Mouse (Mus musculus) heart, adult 2 months (tissue): ENCODE measurements around the gene Fam126b. TPM values are rescaled to one million over a fixed set of nuclear protein-coding genes. Genes with fewer than 3 reads are reported as not detected.
A peak's percentile ranks its signal among the peaks of the same experiment; 100 is the strongest.
"Not testable (repeated sequence)": the region's sequence is repeated elsewhere in the genome, so short reads cannot be mapped to it uniquely, and the experiment has no call there.

Experiments
- DNase-seq, 2 experiments: peaks; one replicate each; pipeline ENCODE4 v3.0.0; 2021
- H3K27ac ChIP-seq: fragments of 200-600 bp; 2 replicates; pipeline ENCODE4 v1.8.1; 2022
- H3K27me3 ChIP-seq: fragments of 200-500 bp; 2 replicates; pipeline ENCODE4 v1.6.1; 2012; ENCODE audit warnings: mild to moderate bottlenecking, low read length, inconsistent platforms, mixed read lengths; ENCODE audit not compliant: control insufficient read depth, insufficient read depth
- H3K36me3 ChIP-seq: fragments of 200-500 bp; 2 replicates; pipeline ENCODE4 v1.6.1; 2012; ENCODE audit warnings: low read length, inconsistent platforms; ENCODE audit not compliant: control insufficient read depth, insufficient read depth
- H3K4me1 ChIP-seq: fragments of 200-500 bp; 2 replicates; pipeline ENCODE4 v1.6.1; 2011; ENCODE audit warnings: low read length; ENCODE audit not compliant: control insufficient read depth, insufficient read depth
- H3K4me3 ChIP-seq: fragments of 200-600 bp; 2 replicates; pipeline ENCODE4 v1.8.1; 2022
- H3K79me2 ChIP-seq: fragments of 200-500 bp; replicated peaks from 2 replicates; pipeline ENCODE4 v1.6.1; 2012; ENCODE audit warnings: mild to moderate bottlenecking, inconsistent platforms, low read length, moderate library complexity, mixed read lengths; ENCODE audit not compliant: control insufficient read depth, insufficient read depth
- H3K9ac ChIP-seq: fragments of 200-500 bp; 2 replicates; pipeline ENCODE4 v1.6.1; 2012; ENCODE audit warnings: low read depth, mild to moderate bottlenecking, control low read depth, inconsistent platforms, low read length, mixed read lengths
- CTCF ChIP-seq: fragments of 200-600 bp; IDR thresholded peaks from 2 replicates; pipeline ENCODE4 v1.8.1; 2022; ENCODE audit warnings: antibody characterized with exemption, mild to moderate bottlenecking, moderate library complexity
- EP300 ChIP-seq: fragments of 200-500 bp; IDR thresholded peaks from 2 replicates; pipeline ENCODE4 v1.6.1; 2011; ENCODE audit warnings: low read depth, low read length, control low read depth; ENCODE audit not compliant: insufficient read depth
- POLR2A ChIP-seq: fragments of 200-500 bp; IDR thresholded peaks from 2 replicates; pipeline ENCODE4 v1.6.1; 2011; ENCODE audit warnings: mild to moderate bottlenecking, low read depth, low read length, control low read depth; ENCODE audit not compliant: insufficient read depth
- WGBS: fragments of 180-500 bp; shearing (Covaris S2); methylation state at CpG from one replicate; pipeline ENCODE4 v1.1.7; 2018; 5-methylcytosine and 5-hydroxymethylcytosine counted together
- intact Hi-C: fragments of 180-260 bp; cut with DNase I; formaldehyde crosslinking; loops from one replicate; pipeline ENCODE4 v1.15.1; 2025
- polyA plus RNA-seq: library from polyadenylated mRNA; depleted of rRNA; stranded (reverse); fragments of >200 nt; gene quantifications from 2 replicates; pipeline ENCODE4 v1.2.3, GENCODE M21; 2012
- total RNA-seq, 2 experiments: library from RNA; stranded (reverse); gene quantifications; 2 replicates each; pipeline ENCODE4 v1.2.3; 2021

The Fam126b gene
- total and polyA plus RNA-seq, 3 experiments = 1.4 to 16.8 (median 15.5) TPM

GRCm38 (mm10) chr1:58610611-58611010, 24.5 kb upstream of the Fam126b start:
- TF ChIP-seq POLR2A (no peak), EP300 (no peak), CTCF (no peak)
- Histone ChIP-seq H3K9ac (no peak overlapping the region), H3K27me3 (no peaks in the 10 kb centered on the region), H3K79me2 (no peaks in the 10 kb centered on the region), H3K4me3 (no peak overlapping the region), H3K27ac (no peak overlapping the region), H3K36me3 (no peaks in the 10 kb centered on the region; the same call in 1 of the 2 replicates), H3K4me1 (no peaks in the 10 kb centered on the region)
- no peak for DNase-seq
- intact Hi-C loops = no loop called here
- 22% methylated on average over 1 of the region's 1 CpGs for WGBS

GRCm38 (mm10) chr1:58610166-58610565, 24.0 kb upstream of the Fam126b start:
- TF ChIP-seq EP300 = no peak
- TF ChIP-seq POLR2A = no peak
- TF ChIP-seq CTCF = no peak
- Histone ChIP-seq H3K27ac (no peak overlapping the region), H3K4me1 (no peaks in the 10 kb centered on the region), H3K9ac (no peak overlapping the region), H3K36me3 (no peaks in the 10 kb centered on the region; the same call in 1 of the 2 replicates), H3K27me3 (no peaks in the 10 kb centered on the region), H3K4me3 (no peak overlapping the region), H3K79me2 (no peaks in the 10 kb centered on the region)
- DNase-seq = no peak
- 78% methylated on average over 1 of the region's 1 CpGs for WGBS
- intact Hi-C loops = no loop called here

GRCm38 (mm10) chr1:58609591-58609990, 23.5 kb upstream of the Fam126b start:
- H3K4me3 ChIP-seq, H3K36me3 ChIP-seq, H3K9ac ChIP-seq, H3K79me2 ChIP-seq, intact Hi-C loops, H3K27me3 ChIP-seq, DNase-seq, H3K4me1 ChIP-seq, H3K27ac ChIP-seq: not testable (repeated sequence)
- 89% methylated on average over 5 of the region's 5 CpGs for WGBS

- intact Hi-C loops = no loop called here
- H3K27ac ChIP-seq = no peak overlapping the region
- H3K27me3 ChIP-seq = no peaks in the 10 kb centered on the region
- no peak overlapping the region for H3K9ac ChIP-seq
- H3K4me3 ChIP-seq = no peak overlapping the region
- no peaks in the 10 kb centered on the region for H3K79me2 ChIP-seq
- TF ChIP-seq EP300 = no peak
- TF ChIP-seq CTCF = no peak
- TF ChIP-seq POLR2A = no peak
- DNase-seq = no peak
- no peaks in the 10 kb centered on the region for H3K36me3 ChIP-seq
- no peaks in the 10 kb centered on the region for H3K4me1 ChIP-seq
- 12% methylated on average over 4 of the region's 4 CpGs for WGBS
These were observed 17.6 kb upstream of the Fam126b start for GRCm38 (mm10) chr1:58603738-58604137.

- intact Hi-C loops = no loop called here
- Histone ChIP-seq H3K4me3 (no peak overlapping the region), H3K36me3 (no peaks in the 10 kb centered on the region), H3K79me2 (no peaks in the 10 kb centered on the region), H3K4me1 (no peaks in the 10 kb centered on the region), H3K27me3 (no peaks in the 10 kb centered on the region), H3K9ac (no peak overlapping the region), H3K27ac (no peak overlapping the region)
- 60% methylated on average over 4 of the region's 4 CpGs for WGBS
- DNase-seq = no peak
- TF ChIP-seq CTCF (no peak), POLR2A (no peak), EP300 (no peak)
These were observed 16.6 kb upstream of the Fam126b start for GRCm38 (mm10) chr1:58602681-58603080.

- Histone ChIP-seq H3K27me3 (no peaks in the 10 kb centered on the region), H3K9ac (no peak overlapping the region), H3K79me2 (peaks cover 2% of the 10 kb centered on the region), H3K4me3 (peak overlapping the region; percentile 96; the same call in 1 of the 2 replicates), H3K27ac (no peak overlapping the region), H3K4me1 (peaks cover 1% of the 10 kb centered on the region; the same call in 1 of the 2 replicates), H3K36me3 (peaks cover 4% of the 10 kb centered on the region; the same call in 1 of the 2 replicates)
- 54% methylated on average over 1 of the region's 1 CpGs for WGBS
- intact Hi-C loops = loop anchor here (2.0 to 5.0 kb wide), 3 partner anchors 65 to 125 kb away; partner anchors contain the start of genes Cflar and Orc2
- DNase-seq = no peak
- TF ChIP-seq POLR2A (no peak), CTCF (no peak), EP300 (no peak)
These were observed 1.4 kb upstream of the Fam126b start for GRCm38 (mm10) chr1:58587491-58587890.
